Mouse (Mus musculus) heart, adult 2 months (tissue): ENCODE measurements at regions not wholly inside any gene's neighbourhood (a gene's known extent, or its start where the extent isn't known, plus 50 kb on each side); places are given as distances from the start of the nearest gene placed in this dataset.

Experiments used
- CTCF ChIP-seq: fragments of 200-600 bp; IDR thresholded peaks from 2 replicates; pipeline ENCODE4 v1.8.1; 2022; ENCODE audit warnings: antibody characterized with exemption, mild to moderate bottlenecking, moderate library complexity
- EP300 ChIP-seq: fragments of 200-500 bp; IDR thresholded peaks from 2 replicates; pipeline ENCODE4 v1.6.1; 2011; ENCODE audit warnings: low read depth, low read length, control low read depth; ENCODE audit not compliant: insufficient read depth

- TF ChIP-seq CTCF (no peak), EP300 (no peak)
These were observed 285.9 kb downstream of the Ostf1 start for GRCm38 (mm10) chr19:18345735-18346134.
